Mouse (Mus musculus): ENCODE measurements at regions not wholly inside any gene's neighbourhood (a gene's known extent, or its start where the extent isn't known, plus 50 kb on each side); places are given as distances from the start of the nearest gene placed in this dataset.
A peak's percentile ranks its signal among the peaks of the same experiment; 100 is the strongest.

GRCm38 (mm10) chr2:9688176-9688575, 192.9 kb upstream of the 4930412O13Rik start:
- DNase-seq (ENCODE audit: low read depth, low spot score): no peak

- DNase-seq (ENCODE audit: low read depth, low spot score): no peak
Observed at GRCm38 (mm10) chr2:9689518-9689917, 191.5 kb upstream of the 4930412O13Rik start.

- no peak for DNase-seq (ENCODE audit: low read depth, low spot score)
Observed at GRCm38 (mm10) chr2:9691506-9691905, 189.5 kb upstream of the 4930412O13Rik start.

GRCm38 (mm10) chr2:9691906-9692305, 189.1 kb upstream of the 4930412O13Rik start:
- DNase-seq (ENCODE audit: low read depth, low spot score): no peak

- no peak for DNase-seq (ENCODE audit: low read depth, low spot score)
Observed at GRCm38 (mm10) chr2:9693351-9693750, 187.7 kb upstream of the 4930412O13Rik start.

GRCm38 (mm10) chr2:9694178-9694577, 186.9 kb upstream of the 4930412O13Rik start:
- no peak for DNase-seq (ENCODE audit: low read depth, low spot score)

GRCm38 (mm10) chr2:9697591-9698345, 183.3 kb upstream of the 4930412O13Rik start:
- peak; percentile 64 for DNase-seq (ENCODE audit: low read depth, low spot score)

- peak; percentile 6 for DNase-seq (ENCODE audit: low read depth, low spot score)
Observed at GRCm38 (mm10) chr2:9704266-9704665, 176.8 kb upstream of the 4930412O13Rik start.

- DNase-seq (ENCODE audit: low read depth, low spot score): no peak
Observed at GRCm38 (mm10) chr2:9709466-9709865, 171.6 kb upstream of the 4930412O13Rik start.

- no peak for DNase-seq (ENCODE audit: low read depth, low spot score)
Observed at GRCm38 (mm10) chr2:9717904-9718303, 163.1 kb upstream of the 4930412O13Rik start.

- DNase-seq (ENCODE audit: low read depth, low spot score): no peak
Observed at GRCm38 (mm10) chr2:9733243-9733642, 147.8 kb upstream of the 4930412O13Rik start.

- DNase-seq (ENCODE audit: low read depth, low spot score): no peak
Observed at GRCm38 (mm10) chr2:9744181-9744580, 136.9 kb upstream of the 4930412O13Rik start.

GRCm38 (mm10) chr2:9749829-9750788, 130.9 kb upstream of the 4930412O13Rik start:
- DNase-seq (ENCODE audit: low read depth, low spot score): peak; percentile 27

- DNase-seq (ENCODE audit: low read depth, low spot score): no peak
Observed at GRCm38 (mm10) chr2:9753691-9754090, 127.4 kb upstream of the 4930412O13Rik start.

GRCm38 (mm10) chr2:9754153-9754552, 126.9 kb upstream of the 4930412O13Rik start:
- no peak for DNase-seq (ENCODE audit: low read depth, low spot score)

- DNase-seq (ENCODE audit: low read depth, low spot score): peak; percentile 7
Observed at GRCm38 (mm10) chr2:9757770-9758420, 123.2 kb upstream of the 4930412O13Rik start.

- DNase-seq (ENCODE audit: low read depth, low spot score): no peak
Observed at GRCm38 (mm10) chr2:9758983-9759382, 122.1 kb upstream of the 4930412O13Rik start.

- DNase-seq (ENCODE audit: low read depth, low spot score): no peak
Observed at GRCm38 (mm10) chr2:9759389-9760104, 121.5 kb upstream of the 4930412O13Rik start.

- DNase-seq (ENCODE audit: low read depth, low spot score): no peak
Observed at GRCm38 (mm10) chr2:9780159-9780558, 100.9 kb upstream of the 4930412O13Rik start.

GRCm38 (mm10) chr2:9782698-9783097, 98.4 kb upstream of the 4930412O13Rik start:
- DNase-seq (ENCODE audit: low read depth, low spot score): no peak

GRCm38 (mm10) chr2:9791970-9792369, 89.1 kb upstream of the 4930412O13Rik start:
- no peak for DNase-seq (ENCODE audit: low read depth, low spot score)

All from brain, adult 2 months (tissue).